Mouse (Mus musculus) testis, adult 2 months (tissue): ENCODE results near the gene Gm11020.

Experiments used
- CTCF ChIP-seq: fragments of 200-500 bp; IDR thresholded peaks from 2 replicates; pipeline ENCODE4 v1.5.1; 2012; ENCODE audit warnings: low read depth, mild to moderate bottlenecking, inconsistent platforms, low read length, moderate library complexity; ENCODE audit not compliant: control insufficient read depth, insufficient read depth, insufficient replicate concordance
- POLR2A ChIP-seq: fragments of 200-500 bp; IDR thresholded peaks from 2 replicates; pipeline ENCODE4 v1.6.1; 2012; ENCODE audit warnings: low read depth, mild to moderate bottlenecking, inconsistent platforms, low read length, moderate library complexity; ENCODE audit not compliant: control insufficient read depth

- TF ChIP-seq POLR2A (no peak), CTCF (no peak)
Observed at GRCm38 (mm10) chr8:104370071-104370470, 48.7 kb downstream of the Gm11020 start.
